Mouse (Mus musculus) megakaryocyte, adult 5-6 weeks (primary cell): ENCODE data around the gene Mrrf. TPM values are rescaled to one million over a fixed set of nuclear protein-coding genes. Genes with fewer than 3 reads are reported as not detected.

Source experiments
- ATAC-seq: 2 replicates; pipeline ENCODE4 v1.8.0; 2016; ENCODE audit warnings: mild to moderate bottlenecking, inconsistent platforms; ENCODE audit not compliant: poor library complexity, severe bottlenecking
- total RNA-seq, 2 experiments: library from RNA; stranded (forward) in 1 of 2; stranded (reverse) in 1 of 2; fragments of 153-499, 151-499 nt in 1 of 2; fragments of 221-1000, 200-1000 nt in 1 of 2; gene quantifications; 2 replicates each; pipeline versions ENCODE4 v1.2.3 to v1.2.4; 2015 to 2017

Gene Mrrf
- total RNA-seq, 2 experiments from 2014 or later, result 10.1 to 22.5 TPM

DNA sequence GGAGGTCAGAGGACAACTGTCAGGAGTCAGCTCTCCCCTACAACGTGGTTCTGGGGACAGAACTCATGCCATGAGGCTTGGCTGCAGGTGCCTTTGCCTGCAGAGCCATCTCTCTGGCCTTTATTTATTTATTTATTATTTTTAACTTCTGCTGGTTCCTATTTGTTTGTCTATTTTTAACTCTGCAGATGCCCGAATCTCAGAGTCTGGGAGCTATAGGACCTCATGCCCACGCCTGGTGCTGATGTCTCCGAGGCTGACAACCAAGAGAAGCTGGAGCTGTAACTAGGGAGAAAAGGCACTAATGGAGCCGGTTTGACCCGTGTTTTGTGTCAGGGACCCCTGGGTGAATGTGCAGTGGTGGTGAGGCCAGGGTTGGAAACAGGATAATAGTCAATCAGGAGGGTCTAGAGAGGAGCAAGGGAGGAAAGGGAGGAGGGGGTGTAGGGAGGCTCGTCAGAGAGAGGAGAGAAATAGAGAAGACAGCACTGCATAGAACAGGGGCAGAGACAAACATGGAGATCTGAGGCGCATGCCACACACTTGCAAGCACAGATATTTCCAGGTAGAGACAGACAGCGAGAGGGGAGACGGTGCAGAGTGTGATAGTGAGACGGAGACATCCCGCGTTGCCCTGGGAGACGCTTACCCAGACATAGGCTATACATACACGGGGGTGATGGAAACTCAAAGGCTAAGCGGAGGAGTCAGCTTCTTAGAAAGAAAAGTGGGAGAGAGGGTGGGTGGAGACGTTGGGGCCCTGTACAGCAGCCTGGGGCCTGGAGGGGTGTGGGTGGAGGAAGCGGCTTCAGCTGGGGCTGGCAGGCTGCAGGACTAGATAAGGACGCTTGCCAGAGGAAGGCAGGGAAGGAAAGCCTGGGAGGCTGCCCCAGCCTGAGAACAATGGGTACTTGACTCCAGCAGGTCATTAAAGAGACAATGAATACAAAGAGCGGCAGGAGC, 62.0 kb downstream of the Mrrf start:
- ATAC-seq, result peak; percentile 40; the same call in 1 of the 2 replicates

- no peak for ATAC-seq
Measured at GRCm38 (mm10) chr2:36198882-36199262, 62.7 kb downstream of the Mrrf start.

DNA sequence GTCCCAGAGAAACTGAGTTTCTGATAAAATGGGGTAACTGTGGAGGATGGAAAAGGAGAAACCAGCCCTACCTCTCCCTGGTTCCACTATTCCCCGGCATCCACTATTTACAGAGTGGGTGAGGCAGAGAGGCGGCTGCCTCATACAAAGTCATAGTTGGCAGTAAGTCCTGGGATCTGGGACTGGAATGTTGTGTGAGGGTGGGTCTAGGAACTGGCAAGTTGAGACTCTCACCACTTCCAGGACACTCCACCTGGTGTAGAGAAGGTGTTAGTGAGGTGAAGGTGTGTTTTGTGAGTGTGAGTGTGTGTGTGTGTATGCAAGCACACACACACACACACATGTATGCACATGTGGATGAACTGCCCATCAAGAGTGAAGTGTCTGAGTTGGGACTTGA, 64.6 kb downstream of the Mrrf start:
- no peak for ATAC-seq

DNA sequence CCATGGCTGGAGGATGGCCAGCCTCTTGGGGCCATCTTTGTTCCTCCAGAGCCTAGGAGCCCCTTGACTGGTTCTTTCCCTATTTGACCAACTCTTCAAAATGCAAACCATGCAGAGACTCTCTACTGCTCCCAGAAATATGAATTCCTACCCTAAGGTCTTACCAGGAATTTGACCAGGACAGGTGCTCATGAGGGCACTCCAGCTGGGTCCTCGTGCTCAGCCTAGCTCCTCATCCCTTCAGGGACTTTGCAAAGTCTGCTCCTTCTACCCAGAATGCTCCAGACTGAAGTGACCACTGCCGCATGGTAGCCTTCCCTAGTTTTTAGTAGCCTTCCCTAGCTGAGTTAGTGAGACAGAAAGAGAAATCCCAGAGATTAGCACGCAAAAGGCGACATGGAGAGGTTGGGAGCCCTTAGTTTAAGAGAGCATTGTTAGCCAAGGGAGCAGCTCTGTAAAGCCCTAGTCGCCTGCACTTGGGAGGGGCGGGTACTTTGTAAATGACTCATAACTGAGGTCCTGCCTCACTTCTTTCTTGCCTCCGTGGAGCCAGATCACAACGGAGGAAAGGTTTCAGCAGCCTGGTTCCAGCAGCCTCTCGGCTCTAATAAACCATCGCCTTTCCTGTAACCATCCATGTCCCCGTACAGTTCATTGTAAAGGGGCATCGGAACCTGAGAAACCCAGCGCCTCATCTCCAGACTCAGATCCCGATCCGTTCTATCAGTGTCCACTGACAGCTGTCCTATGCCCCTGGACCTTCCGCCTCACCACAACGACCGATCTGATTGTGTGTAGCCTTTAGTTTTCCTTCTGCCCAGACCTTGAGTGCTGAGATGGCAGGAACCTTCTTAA, 65.8 kb downstream of the Mrrf start:
- no peak for ATAC-seq

DNA sequence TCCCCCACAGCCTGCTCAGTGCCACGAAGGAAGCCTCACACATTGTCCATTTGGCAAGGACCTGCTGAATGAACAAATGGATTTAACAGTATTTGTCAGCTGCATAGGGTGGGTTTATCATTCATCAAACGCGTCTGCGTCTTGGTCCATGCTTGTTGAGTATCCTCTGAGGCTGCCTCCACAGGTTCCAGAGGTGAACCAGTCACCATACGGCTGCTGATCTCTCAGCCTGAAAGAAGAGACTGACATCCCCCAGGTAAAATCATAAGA, 66.4 kb downstream of the Mrrf start:
- no peak for ATAC-seq

DNA sequence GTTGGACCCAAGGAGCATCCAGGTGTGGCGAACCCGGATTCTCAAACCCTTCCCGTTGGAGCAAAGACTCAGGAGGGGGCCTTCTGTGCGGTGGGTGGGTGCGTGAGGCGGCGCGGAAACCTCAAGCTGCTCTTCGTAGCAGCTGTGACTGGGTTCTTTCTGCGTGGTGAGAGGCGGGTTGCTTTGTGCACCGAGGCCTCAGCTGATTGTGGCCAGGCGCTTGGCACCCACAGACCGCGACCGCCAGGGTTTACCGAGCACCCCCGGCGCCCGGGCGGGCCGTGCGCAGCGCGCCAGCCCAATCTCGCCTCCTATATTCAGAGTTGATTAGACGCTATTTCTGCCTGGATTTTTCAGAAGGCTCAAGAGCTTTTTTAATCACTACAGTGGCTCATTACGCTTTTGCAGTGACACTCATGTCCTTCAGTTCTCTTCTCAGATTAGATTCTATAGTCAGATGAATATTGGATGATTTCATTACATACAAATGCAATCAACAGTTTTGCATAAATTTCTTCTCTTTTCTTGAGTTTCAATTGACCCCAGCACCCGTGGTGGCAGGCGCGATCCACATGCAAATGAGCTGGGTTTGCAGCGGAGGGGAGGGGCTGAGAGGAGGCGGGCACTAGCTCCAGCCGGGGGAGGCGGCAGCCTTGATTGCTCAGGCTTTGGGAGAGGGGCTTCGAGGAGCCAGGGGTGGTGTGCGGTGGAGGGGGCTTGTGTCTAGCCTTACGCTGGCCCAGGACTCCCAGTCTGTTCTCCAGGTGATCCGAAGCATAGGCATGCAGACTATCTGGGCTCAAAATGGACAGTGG, 67.0 kb downstream of the Mrrf start:
- ATAC-seq, result peak; percentile 45; the same call in 1 of the 2 replicates

DNA sequence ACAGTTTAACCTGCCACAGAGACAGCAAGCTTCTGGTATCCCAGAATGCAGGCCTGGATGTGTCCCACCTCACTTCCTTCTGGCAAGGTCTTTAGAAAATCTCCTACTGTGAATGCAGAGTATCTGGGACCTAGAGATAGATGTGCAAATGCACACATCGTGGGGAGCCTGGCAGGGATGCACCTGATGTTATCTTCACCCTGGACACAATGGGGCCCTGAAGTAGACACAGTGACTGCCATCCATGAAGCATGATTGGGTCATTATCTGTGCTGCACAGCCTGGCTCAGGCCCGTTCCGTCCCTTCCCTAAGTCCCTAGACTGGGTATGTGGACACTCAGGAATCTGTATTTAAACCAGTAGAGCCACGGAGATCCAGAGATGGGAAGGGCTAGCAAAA, 68.4 kb downstream of the Mrrf start:
- no peak for ATAC-seq

DNA sequence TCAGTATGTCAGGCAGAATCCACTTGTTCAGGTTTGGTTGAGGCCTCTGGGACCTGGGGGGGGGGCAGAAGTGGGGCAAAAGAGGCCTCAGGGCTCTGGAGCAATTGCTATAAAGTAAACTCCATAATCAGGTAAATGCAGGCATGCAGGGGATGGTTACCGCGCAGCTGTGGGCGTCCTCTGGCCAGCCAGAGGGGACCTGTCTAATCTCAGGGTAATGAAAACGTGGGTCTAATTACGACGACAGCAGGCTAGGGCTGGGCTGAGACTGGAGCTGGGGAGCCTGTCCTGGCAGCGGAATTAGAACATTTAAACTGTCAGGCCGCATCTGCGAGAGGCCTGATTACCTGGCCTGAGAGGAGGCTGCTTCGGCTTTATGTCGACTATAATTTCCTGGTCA, 70.9 kb downstream of the Mrrf start:
- ATAC-seq, result no peak

GRCm38 (mm10) chr2:36210796-36211195, 74.6 kb downstream of the Mrrf start:
- ATAC-seq, result no peak

- ATAC-seq, result no peak
Measured at GRCm38 (mm10) chr2:36211785-36212184, 75.6 kb downstream of the Mrrf start.

GRCm38 (mm10) chr2:36213108-36213507, 76.9 kb downstream of the Mrrf start:
- ATAC-seq, result no peak

DNA sequence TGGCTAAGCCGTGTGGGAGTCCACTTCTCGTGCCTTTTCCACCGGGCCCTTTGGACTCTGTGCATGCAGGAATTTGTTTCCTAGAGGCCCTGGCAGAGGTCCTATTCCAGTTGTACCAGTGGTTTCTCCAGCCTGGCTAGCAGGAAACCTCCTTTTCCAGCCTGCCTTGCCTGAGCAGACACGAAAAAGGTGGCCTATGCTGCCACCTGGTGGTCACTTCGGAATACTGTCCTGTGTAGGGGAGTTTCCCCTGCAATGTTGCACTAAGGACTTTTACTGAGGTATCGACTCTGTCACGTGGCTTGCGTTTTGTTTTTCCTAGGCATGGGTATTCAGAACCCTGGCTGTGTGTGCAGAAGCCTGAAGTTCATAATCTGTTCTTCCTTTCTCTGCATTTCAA, 77.8 kb downstream of the Mrrf start:
- ATAC-seq, result peak; percentile 67

DNA sequence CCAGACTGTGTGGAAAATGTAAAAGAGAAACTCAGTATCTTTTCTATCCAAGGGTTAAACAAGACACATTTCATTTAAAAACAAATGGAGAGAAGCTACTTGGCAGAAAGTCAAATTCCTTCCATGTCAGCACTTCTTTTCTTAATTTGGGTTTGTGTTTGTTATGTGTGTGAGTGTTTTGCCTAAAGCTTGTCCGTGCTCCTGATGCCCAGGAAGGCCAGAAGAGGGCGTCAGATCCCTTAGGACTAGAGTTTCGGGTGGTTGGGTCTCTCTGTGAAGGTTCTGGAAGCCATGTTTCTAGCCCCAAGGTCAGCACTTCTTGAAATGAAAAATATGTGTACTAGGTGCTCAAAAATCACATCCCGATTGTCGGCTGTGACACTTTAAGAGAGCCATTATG, 78.2 kb downstream of the Mrrf start:
- ATAC-seq, result 0 out of 2 replicates have a peak, but pooled peaks have one; percentile 19

GRCm38 (mm10) chr2:36215203-36215739, 79.1 kb downstream of the Mrrf start:
- no peak for ATAC-seq

DNA sequence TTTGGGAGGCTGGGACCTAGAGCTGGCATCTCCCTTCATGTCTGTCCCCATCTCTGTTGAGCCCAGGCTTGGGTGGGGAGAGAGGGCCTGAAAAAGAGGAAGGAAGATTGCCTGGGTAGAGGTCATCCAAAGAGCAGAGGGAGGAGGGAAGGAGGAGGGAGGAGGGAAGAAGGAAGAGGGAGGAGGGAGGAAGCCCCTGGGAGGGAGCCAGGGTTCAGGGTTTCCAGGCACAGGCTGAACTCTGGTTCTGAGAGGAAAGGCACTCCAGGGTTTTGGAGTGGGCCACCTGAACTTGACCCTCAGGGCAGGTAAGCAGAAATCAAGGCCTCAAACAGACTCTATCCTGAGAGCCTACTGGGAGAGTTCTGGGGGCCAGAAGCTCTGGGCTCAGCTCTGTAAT, 80.4 kb downstream of the Mrrf start:
- peak; percentile 74 for ATAC-seq

DNA sequence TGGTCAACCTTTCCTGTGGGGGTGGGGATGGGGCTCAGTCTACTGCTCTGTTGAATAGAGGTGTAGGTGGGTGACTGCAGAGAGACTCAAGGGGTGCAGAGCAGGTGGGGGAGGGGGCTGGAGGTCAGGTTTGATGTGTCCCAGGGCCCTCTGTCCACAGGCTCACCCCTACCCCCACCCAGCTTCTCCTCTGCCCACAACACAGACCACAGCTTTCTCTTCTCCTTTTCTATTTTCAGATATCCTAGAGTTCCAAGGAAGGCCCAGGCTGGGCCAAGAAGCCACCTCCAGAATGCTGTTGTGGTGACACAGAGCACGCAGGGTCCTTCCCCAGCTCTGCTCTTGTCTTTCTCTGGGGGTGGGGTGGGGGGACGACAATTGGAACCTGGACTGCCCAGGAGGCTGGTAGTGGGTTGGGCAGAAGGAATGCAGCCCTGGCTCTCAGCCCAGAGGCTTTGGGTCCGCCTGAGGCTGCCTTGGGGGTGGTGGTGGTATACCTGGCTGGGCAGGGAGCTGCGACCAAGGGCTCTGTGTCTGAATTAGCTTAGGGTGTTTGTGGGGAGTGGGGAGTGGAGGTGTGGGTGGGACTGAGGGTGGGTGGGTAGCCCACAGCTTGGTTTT, 80.9 kb downstream of the Mrrf start:
- ATAC-seq, result peak; percentile 61

DNA sequence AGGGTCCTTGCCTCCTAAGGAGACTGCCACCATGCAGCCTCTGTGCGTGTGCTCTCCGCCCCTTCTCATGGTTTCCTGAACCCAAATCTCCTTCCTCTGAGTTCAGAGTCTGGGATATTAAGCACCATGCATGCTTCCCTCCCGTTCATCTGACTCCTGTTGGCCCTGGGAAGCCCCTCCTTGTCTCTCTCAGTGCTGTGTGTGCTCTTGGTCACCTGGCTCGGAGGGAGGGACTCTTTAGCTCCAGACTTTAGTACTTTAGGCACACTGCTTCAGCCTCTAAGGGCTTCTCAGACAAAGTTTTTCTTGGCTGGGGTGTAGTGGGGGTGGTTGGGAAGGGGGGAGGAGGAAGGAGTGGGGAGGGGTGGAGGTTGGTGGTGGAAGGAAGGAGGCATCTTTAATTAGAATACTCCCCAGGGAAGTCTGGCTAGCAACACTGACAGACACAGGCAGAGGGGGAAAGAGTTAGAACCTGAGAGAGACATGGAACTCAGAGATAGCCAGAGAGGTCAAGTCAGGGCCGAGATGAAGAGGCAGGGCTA, 81.6 kb downstream of the Mrrf start:
- ATAC-seq, result no peak

GRCm38 (mm10) chr2:36220106-36220505, 83.9 kb downstream of the Mrrf start:
- peak; percentile 39 for ATAC-seq

DNA sequence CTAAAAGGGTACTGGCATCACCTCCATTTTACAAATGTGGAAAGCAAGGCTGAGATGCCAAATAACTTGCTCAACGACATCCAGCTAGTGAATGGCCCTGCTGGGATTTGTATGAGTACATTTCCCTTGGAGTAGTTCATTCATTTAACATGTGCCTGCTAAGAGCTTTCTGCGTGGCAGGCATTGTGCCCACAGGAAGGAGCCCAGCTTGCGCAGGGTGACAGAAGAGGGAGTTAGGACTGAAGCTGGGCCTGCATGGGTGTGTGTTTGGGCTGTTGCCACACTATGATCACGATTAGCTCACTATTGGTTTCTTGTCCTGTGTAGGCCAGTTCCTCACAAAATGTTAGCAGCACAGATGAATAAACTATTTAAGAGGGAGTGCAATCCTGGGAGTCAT, 84.7 kb downstream of the Mrrf start:
- no peak for ATAC-seq
